Mouse (Mus musculus) myocyte (in vitro differentiated cells): Measurements from ENCODE around the gene Il20rb. TPM values are rescaled to one million over a fixed set of nuclear protein-coding genes. Genes with fewer than 3 reads are reported as not detected.

Experiments
- H3K27me3 ChIP-seq: one replicate; pipeline ENCODE4 v1.6.1; 2011; ENCODE audit not compliant: control insufficient read depth, insufficient read depth, insufficient read length
- H3K36me3 ChIP-seq: one replicate; pipeline ENCODE4 v1.6.1; 2011; ENCODE audit not compliant: control insufficient read depth, insufficient read depth
- H3K4me2 ChIP-seq: one replicate; pipeline ENCODE4 v1.6.1; 2011; ENCODE audit warnings: low read depth, control low read depth
- H3K4me3 ChIP-seq: one replicate; pipeline ENCODE4 v1.5.1; 2011; ENCODE audit warnings: mild to moderate bottlenecking, control low read depth, moderate library complexity
- H3K79me2 ChIP-seq: one replicate; pipeline ENCODE4 v1.6.1; 2011; ENCODE audit not compliant: control insufficient read depth, insufficient read depth
- H3ac ChIP-seq: one replicate; pipeline ENCODE4 v1.6.1; 2011; ENCODE audit not compliant: control insufficient read depth, insufficient read length
- CEBPB ChIP-seq: IDR thresholded peaks from 2 replicates; pipeline ENCODE4 v1.6.1; 2011; ENCODE audit warnings: mild to moderate bottlenecking, moderate library complexity; ENCODE audit not compliant: poor library complexity, insufficient read depth, severe bottlenecking
- E2F4 ChIP-seq: IDR thresholded peaks from one replicate; pipeline ENCODE4 v1.6.1; 2011; ENCODE audit warnings: mild to moderate bottlenecking, control low read depth, moderate library complexity; ENCODE audit not compliant: insufficient read depth
- MAX ChIP-seq: IDR thresholded peaks from one replicate; pipeline ENCODE4 v1.6.1; 2011; ENCODE audit warnings: low read depth, mild to moderate bottlenecking, control low read depth
- MYOD1 ChIP-seq, 3 experiments: IDR thresholded peaks; one replicate each; pipeline ENCODE4 v1.6.1; 2011; ENCODE audit warnings: control low read depth in 2 of 3, low read depth in 2 of 3, mild to moderate bottlenecking in 2 of 3, moderate library complexity in 1 of 3; ENCODE audit not compliant: insufficient read length in 2 of 3, control insufficient read depth in 1 of 3
- MYOG ChIP-seq, 3 experiments: IDR thresholded peaks; one replicate each; pipeline ENCODE4 v1.6.1; 2011; ENCODE audit warnings: control low read depth in 2 of 3, low read depth in 2 of 3, mild to moderate bottlenecking in 2 of 3; ENCODE audit not compliant: insufficient read length in 2 of 3, control insufficient read depth in 1 of 3, insufficient read depth in 1 of 3
- POLR2A ChIP-seq: IDR thresholded peaks from one replicate; pipeline ENCODE4 v1.6.1; 2011; ENCODE audit warnings: low read depth, mild to moderate bottlenecking, control low read depth, moderate library complexity; ENCODE audit not compliant: insufficient read length
- POLR2AphosphoS2 ChIP-seq: IDR thresholded peaks from one replicate; pipeline ENCODE4 v1.6.1; 2011; ENCODE audit warnings: low read depth, control low read depth; ENCODE audit not compliant: insufficient read length
- REST ChIP-seq: IDR thresholded peaks from one replicate; pipeline ENCODE4 v1.6.1; 2011; ENCODE audit warnings: mild to moderate bottlenecking, control low read depth, moderate library complexity; ENCODE audit not compliant: insufficient read depth, insufficient read length
- SRF ChIP-seq: IDR thresholded peaks from one replicate; pipeline ENCODE4 v1.6.1; 2011; ENCODE audit warnings: low read depth; ENCODE audit not compliant: control insufficient read depth, insufficient read length
- TCF12 ChIP-seq: IDR thresholded peaks from one replicate; pipeline ENCODE4 v1.6.1; 2011; ENCODE audit warnings: mild to moderate bottlenecking, control low read depth; ENCODE audit not compliant: poor library complexity, insufficient read depth, severe bottlenecking
- TCF3 ChIP-seq: IDR thresholded peaks from one replicate; pipeline ENCODE4 v1.6.1; 2011; ENCODE audit warnings: low read depth, control low read depth; ENCODE audit not compliant: insufficient read length
- USF1 ChIP-seq: IDR thresholded peaks from one replicate; pipeline ENCODE4 v1.6.1; 2011; ENCODE audit warnings: low read depth, mild to moderate bottlenecking, control low read depth, moderate library complexity
- polyA plus RNA-seq: library from polyadenylated mRNA; unstranded; fragments of >200 nt; fragmentation: generic; extraction: Trizol; gene quantifications from one replicate; pipeline ENCODE4 v1.2.1, GENCODE M21; 2012; ENCODE audit warnings: missing spikeins

Gene Il20rb
- polyA plus RNA-seq, 1 experiment: 0.40 TPM

GRCm38 (mm10) chr9:100531296-100531695 lies 44.7 kb upstream of the Il20rb start:
- Histone ChIP-seq H3ac (no peak overlapping the region), H3K27me3 (no peaks in the 10 kb centered on the region), H3K4me2 (no peak overlapping the region), H3K4me3 (no peak overlapping the region), H3K79me2 (peaks cover 87% of the 10 kb centered on the region), H3K36me3 (no peaks in the 10 kb centered on the region)
- TF ChIP-seq MAX (no peak), TCF3 (no peak), MYOG (IDR thresholded peaks at IDR 0.05; ENCODE audit: control insufficient read depth in 1 of 3, insufficient read depth in 1 of 3, insufficient read length in 2 of 3, low read depth in 2 of 3) (no peak), CEBPB (no peak), TCF12 (no peak), SRF (no peak), POLR2AphosphoS2 (no peak), E2F4 (no peak), POLR2A (no peak), USF1 (no peak), MYOD1 (IDR thresholded peaks at IDR 0.05; ENCODE audit: control insufficient read depth in 1 of 3, insufficient read length in 2 of 3, low read depth in 2 of 3) (no peak), REST (no peak)

GRCm38 (mm10) chr9:100525225-100525624 lies 38.6 kb upstream of the Il20rb start:
- TF ChIP-seq REST (no peak), MYOD1 (IDR thresholded peaks at IDR 0.05; ENCODE audit: control insufficient read depth in 1 of 3, insufficient read length in 2 of 3, low read depth in 2 of 3) (no peak), USF1 (no peak), CEBPB (no peak), MYOG (IDR thresholded peaks at IDR 0.05; ENCODE audit: control insufficient read depth in 1 of 3, insufficient read depth in 1 of 3, insufficient read length in 2 of 3, low read depth in 2 of 3) (no peak), TCF12 (no peak), SRF (no peak), POLR2A (no peak), POLR2AphosphoS2 (no peak), MAX (no peak), TCF3 (no peak), E2F4 (no peak)
- no peak overlapping the region for H3K4me3 ChIP-seq
- no peak overlapping the region for H3K4me2 ChIP-seq
- H3ac ChIP-seq: no peak overlapping the region
- H3K27me3 ChIP-seq: no peaks in the 10 kb centered on the region
- peaks cover 94% of the 10 kb centered on the region for H3K79me2 ChIP-seq
- H3K36me3 ChIP-seq: no peaks in the 10 kb centered on the region

- Histone ChIP-seq H3K27me3 (no peaks in the 10 kb centered on the region), H3K36me3 (no peaks in the 10 kb centered on the region), H3ac (no peak overlapping the region), H3K4me3 (no peak overlapping the region), H3K79me2 (peaks cover 72% of the 10 kb centered on the region), H3K4me2 (no peak overlapping the region)
- TF ChIP-seq POLR2AphosphoS2: no peak
- TF ChIP-seq REST: no peak
- TF ChIP-seq TCF12: no peak
- no peak for TF ChIP-seq MYOD1 (IDR thresholded peaks at IDR 0.05; ENCODE audit: control insufficient read depth in 1 of 3, insufficient read length in 2 of 3, low read depth in 2 of 3)
These were observed 35.4 kb upstream of the Il20rb start for GRCm38 (mm10) chr9:100522029-100522428.

- TF ChIP-seq REST (no peak), CEBPB (no peak), TCF12 (no peak), SRF (no peak)
- H3ac ChIP-seq: no peak overlapping the region
- peaks cover 69% of the 10 kb centered on the region for H3K79me2 ChIP-seq
- H3K4me3 ChIP-seq: no peak overlapping the region
- no peaks in the 10 kb centered on the region for H3K36me3 ChIP-seq
- no peaks in the 10 kb centered on the region for H3K27me3 ChIP-seq
- H3K4me2 ChIP-seq: no peak overlapping the region
These were observed 34.0 kb upstream of the Il20rb start for GRCm38 (mm10) chr9:100520586-100520985.

- Histone ChIP-seq H3K36me3 (no peaks in the 10 kb centered on the region), H3ac (no peak overlapping the region), H3K27me3 (no peaks in the 10 kb centered on the region), H3K4me2 (no peak overlapping the region), H3K79me2 (peaks cover 69% of the 10 kb centered on the region), H3K4me3 (no peak overlapping the region)
- TF ChIP-seq USF1 (no peak), CEBPB (no peak), POLR2AphosphoS2 (no peak), MAX (no peak), TCF12 (no peak), POLR2A (no peak), MYOG (IDR thresholded peaks at IDR 0.05; ENCODE audit: control insufficient read depth in 1 of 3, insufficient read depth in 1 of 3, insufficient read length in 2 of 3, low read depth in 2 of 3) (no peak), SRF (no peak), E2F4 (no peak), REST (no peak), TCF3 (no peak), MYOD1 (IDR thresholded peaks at IDR 0.05; ENCODE audit: control insufficient read depth in 1 of 3, insufficient read length in 2 of 3, low read depth in 2 of 3) (no peak)
These were observed 33.4 kb upstream of the Il20rb start for GRCm38 (mm10) chr9:100520012-100520411.
